Mouse (Mus musculus) liver, adult 2 months (tissue): ENCODE data around the gene Usp50.

ENCODE experiments used
- CTCF ChIP-seq: fragments of 200-500 bp; IDR thresholded peaks from 2 replicates; pipeline ENCODE4 v1.5.1; 2011; ENCODE audit warnings: low read depth, low read length, control low read depth
- POLR2A ChIP-seq: fragments of 200-500 bp; IDR thresholded peaks from 2 replicates; pipeline ENCODE4 v1.6.1; 2011; ENCODE audit warnings: low read length, control low read depth; ENCODE audit not compliant: insufficient read depth; ENCODE audit errors: extremely low read depth

GRCm38 (mm10) chr2:126682333-126682732 is 100.9 kb downstream of the Usp50 start:
- no peak for TF ChIP-seq POLR2A
- no peak for TF ChIP-seq CTCF
